Mouse (Mus musculus) myocyte (in vitro differentiated cells): Measurements from ENCODE around the gene 1700129C05Rik.

Experiments
- E2F4 ChIP-seq: IDR thresholded peaks from one replicate; pipeline ENCODE4 v1.6.1; 2011; ENCODE audit warnings: mild to moderate bottlenecking, control low read depth, moderate library complexity; ENCODE audit not compliant: insufficient read depth
- POLR2A ChIP-seq: IDR thresholded peaks from one replicate; pipeline ENCODE4 v1.6.1; 2011; ENCODE audit warnings: low read depth, mild to moderate bottlenecking, control low read depth, moderate library complexity; ENCODE audit not compliant: insufficient read length
- POLR2AphosphoS2 ChIP-seq: IDR thresholded peaks from one replicate; pipeline ENCODE4 v1.6.1; 2011; ENCODE audit warnings: low read depth, control low read depth; ENCODE audit not compliant: insufficient read length
- REST ChIP-seq: IDR thresholded peaks from one replicate; pipeline ENCODE4 v1.6.1; 2011; ENCODE audit warnings: mild to moderate bottlenecking, control low read depth, moderate library complexity; ENCODE audit not compliant: insufficient read depth, insufficient read length
- USF1 ChIP-seq: IDR thresholded peaks from one replicate; pipeline ENCODE4 v1.6.1; 2011; ENCODE audit warnings: low read depth, mild to moderate bottlenecking, control low read depth, moderate library complexity

GRCm38 (mm10) chr14:59155589-59155988 is 12.9 kb upstream of the 1700129C05Rik start:
- TF ChIP-seq POLR2A, result no peak
- no peak for TF ChIP-seq REST
- no peak for TF ChIP-seq POLR2AphosphoS2
- no peak for TF ChIP-seq USF1
- no peak for TF ChIP-seq E2F4
